Mouse (Mus musculus) cerebellum, postnatal 14 days (tissue): ENCODE measurements around the gene Man1c1.

Experiments
- DNase-seq, 2 experiments: peaks; one replicate each; pipeline ENCODE4 v3.0.0; 2021; ENCODE audit warnings: mixed read lengths in 2 of 2

Man1c1 gene

DNA sequence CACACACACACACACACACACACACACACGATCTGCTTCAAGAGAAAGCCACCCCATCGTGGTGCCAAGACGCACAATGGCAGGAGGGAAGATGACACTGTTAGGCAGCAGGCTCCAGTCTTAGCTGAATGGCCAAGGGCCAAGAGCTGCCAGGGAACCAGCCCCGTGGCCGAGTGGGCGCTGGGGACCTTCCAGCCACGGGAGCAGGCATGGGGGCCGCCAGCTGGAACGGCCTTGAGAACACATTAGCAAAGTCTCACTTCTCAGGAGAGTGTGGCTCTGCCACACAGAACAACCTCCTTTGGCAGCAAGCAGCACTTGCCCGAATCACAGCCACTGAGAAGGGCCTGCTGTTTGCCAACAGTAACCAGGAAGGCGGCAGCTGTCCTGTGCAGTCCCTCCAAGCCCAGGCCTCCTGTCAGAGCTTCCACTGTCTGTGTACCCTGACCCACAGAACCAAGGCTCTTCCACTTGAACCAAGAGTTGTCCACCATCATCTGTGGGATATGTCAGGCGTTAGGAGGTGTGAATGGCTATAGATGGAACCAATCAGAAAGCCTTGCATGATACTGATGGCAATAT is 30.1 kb downstream of the Man1c1 start:
- DNase-seq: peak; percentile 78

DNA sequence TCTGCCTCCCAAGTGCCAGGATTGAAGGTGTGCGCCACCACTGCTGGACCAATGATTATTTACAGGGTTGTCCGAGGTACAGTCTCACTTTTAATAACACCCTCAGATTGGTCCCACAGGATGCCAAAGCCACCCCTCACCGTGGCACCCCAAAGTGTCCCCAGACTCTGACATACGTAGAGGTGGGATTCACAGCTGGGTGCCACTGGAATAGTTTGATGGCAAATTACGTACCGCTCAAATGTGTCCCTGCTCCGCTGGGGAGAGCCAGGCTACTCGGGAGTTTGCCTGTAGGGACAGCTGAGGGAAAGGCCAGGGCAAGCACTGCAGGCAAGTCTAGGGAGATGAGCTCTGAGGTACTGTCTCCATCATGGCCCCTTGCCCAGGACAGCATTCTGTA is 30.9 kb downstream of the Man1c1 start:
- peak in 1 of 2 experiments; percentile 34 for DNase-seq

DNA sequence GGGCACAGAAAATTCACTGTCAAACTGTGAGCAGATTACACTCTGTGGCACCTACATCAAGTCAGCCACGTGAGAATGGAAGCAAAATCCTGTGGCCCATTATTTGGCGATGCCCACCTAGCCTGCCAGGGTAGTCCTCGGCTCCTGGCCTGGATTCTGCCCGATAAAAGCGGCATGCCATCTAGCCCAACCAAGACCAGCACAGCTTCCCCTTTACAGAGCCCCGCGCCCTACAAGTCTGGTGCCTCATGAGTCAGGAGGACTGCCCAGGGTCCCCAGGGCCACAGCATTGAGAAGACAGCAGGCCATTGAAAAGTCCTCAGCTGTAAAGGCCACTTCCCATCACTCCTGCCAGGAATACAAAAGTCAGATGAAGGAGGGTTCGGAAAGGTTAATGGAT is 31.8 kb downstream of the Man1c1 start:
- DNase-seq: no peak

DNA sequence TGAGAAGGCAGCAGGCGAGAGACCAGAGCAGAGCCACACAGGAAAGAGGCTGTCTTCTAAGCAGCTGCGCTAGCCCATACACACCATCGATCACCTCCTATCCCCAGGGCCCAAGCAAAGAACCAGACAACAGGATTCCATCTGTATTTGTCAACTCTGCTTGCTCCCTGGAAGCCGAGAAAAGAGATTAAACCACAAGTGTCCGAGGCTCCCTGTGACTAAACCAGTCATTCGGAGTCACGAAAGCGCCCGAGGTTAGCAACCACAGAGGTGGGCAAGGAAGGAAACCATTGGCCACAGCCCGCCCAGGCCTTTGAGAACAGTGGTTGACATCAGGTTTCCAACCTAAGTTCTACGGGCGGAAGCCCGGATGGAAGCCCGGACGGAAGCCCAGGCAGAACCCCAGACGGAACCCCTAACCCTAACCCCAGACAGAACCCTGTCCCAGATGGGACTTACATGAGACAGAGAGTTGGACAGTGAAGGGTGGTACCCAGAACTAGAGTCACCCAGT is 32.4 kb downstream of the Man1c1 start:
- no peak for DNase-seq

DNA sequence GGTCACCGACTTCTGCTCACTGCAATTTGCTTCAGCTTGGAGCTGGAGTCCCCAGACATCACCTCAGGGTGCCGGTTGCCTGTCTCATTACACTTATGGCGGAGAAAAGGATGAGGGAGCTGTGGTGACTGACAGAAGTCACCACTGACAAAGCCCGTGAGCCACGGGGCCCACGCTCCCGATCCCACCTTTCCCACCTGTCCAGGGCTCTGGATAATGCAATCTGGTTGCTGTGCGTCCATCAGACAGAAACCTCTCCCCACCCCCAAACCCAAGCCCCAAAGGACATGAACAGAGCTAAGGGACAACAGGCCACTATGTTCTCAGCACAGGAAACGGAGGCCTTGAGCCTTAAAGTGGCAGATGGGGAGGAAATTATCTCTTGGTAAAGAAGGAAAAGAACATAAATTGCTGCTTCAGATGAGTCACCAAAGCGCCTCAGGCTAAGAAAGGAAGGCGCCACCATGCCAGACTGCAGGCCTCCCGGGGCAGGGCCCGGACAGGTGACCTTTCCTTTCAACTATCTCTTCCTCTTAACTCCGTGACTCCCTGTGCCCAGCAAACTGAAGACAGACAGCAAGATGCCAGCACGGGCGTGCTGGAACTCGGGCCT is 34.2 kb downstream of the Man1c1 start:
- peak in 1 of 2 experiments; percentile 41 for DNase-seq

DNA sequence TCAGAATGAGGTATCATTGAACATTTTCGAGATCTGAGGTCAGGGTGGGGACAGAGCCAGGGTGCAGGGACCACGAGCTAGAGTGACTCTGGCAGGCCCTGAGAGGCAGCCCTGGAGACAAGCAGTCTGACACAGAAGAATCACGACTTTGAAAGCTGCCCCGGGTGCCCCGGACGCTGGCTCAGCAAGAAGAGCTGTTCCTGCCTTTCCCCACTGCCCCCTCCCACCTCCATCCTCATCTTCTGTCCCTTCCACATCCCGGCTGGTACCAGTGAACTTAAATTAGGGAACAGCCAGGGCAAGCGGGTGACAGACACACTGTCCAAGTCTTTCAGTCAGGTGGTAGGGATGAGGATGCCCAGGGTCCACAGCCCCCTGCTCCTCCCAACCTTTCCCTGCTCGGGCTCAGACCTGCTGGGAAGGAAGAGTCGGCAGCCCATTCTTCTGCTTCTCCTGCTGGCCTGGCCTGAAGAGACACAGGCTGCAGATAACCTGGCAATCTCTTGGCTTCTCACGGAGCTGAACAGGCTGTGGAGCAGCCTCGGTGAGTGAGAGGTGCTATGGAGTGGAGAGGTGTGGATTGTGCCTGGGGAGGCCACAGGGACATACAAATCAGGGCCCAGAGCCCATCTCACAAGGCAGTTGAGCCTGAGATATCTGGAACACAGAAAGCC is 35.6 kb downstream of the Man1c1 start:
- peak; percentile 60 to 71 for DNase-seq

DNA sequence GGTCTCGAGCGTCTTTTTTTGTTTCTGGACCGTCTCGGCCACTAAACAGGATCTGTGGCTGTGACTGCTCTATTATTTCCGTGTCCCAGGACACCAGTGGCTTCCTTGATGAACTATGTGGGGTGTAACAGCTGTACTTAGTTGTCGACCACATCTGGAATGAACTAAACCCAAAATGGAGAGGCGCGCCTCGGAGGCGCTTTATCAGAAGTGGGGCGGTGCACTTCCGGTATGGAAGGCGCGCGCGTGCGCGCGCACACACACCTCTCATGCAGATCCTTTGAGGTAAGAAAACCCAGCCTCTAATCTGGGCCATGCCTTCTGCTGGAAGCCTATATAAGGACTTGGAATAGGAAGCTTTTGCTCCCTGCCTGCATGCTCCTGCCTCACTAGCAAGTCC is 37.7 kb downstream of the Man1c1 start:
- DNase-seq: no peak

DNA sequence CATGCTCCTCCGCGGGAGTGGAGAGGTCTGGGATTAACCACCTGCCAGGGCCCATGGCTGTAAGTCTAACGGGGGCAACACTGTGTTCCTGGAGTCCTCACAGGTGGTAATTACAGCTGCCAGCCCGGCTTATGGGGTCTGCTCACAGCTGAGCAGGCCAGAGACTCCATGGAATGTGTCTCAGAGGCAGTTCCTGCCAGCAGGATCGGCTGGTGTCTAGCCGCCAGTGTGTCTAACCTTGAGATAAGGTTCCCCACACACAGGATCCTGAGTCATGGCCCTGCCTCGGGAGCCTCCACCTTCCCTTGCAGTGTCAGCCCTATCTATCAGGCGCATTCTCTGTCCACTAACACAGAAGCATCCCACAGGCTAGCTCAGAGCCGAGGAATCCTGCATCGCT is 41.0 kb downstream of the Man1c1 start:
- DNase-seq: no peak

DNA sequence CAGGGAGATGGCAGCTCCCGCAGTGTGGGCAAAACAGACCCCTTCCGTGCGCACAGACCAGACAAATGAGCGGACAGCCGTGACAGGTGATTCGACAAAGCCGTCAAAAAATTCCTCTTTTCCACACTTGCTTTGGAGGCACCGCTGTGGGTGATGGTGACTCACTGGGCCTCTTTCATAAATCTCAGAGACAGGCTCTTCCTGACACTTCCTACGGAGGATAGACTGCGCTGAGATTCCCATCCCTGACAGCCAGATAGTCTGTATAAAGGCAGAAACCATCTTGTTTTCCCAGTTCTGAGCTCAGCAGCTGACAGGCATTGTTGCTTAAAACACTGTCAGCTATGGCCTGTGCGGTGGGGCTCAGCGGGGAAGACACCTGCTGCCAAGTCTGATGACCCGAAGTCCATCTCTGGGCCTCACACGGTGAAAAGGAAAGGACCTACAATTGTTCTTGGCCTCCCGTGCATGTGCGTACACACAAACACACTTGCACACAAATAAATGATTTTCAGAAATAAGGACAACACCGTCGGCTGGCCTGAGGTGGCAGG is 43.4 kb downstream of the Man1c1 start:
- DNase-seq: peak in 1 of 2 experiments; percentile 56

DNA sequence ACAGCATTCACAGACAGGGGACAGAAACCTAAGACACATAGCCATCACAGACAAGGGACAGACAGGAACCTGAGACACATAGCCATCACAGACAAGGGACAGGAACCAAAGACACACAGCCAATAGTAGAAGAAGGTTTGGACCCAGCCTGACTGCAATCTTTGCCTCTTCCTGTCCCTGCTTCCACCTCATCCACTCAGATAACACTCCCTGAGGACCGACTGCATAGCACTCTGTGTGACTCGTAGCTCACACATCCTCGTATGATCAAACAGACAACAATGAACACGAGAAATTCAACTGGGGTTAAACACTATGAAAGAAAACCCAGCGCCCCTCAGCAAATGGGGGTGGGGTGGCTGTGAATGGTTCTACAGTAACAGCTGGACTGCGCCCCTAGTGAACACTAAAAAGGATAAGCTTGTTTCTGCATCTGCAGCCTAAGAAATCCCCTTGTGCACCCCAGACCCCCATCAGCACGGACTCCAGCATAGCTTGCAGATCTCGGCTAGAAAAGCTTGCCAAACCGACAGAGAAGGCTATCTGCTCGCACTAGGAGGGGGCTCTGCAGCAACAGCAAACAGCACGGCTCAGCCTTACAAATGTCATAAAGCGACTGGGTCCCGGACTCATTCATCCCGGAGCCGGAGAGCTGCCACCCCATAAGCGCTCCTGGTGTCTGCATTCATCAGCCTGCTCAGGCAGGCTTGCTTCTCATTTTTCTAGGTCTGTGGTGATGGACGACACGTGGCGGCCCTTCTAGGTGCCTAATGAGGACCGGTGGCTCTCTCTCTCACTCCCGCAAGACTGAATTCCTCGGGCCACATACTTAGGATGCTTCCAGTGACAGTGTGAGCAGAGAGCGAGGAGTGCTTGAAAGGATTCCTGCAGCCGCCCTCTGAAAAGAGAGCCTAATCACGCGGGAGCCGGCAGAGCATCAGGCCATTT is 44.5 kb downstream of the Man1c1 start:
- DNase-seq: no peak

DNA sequence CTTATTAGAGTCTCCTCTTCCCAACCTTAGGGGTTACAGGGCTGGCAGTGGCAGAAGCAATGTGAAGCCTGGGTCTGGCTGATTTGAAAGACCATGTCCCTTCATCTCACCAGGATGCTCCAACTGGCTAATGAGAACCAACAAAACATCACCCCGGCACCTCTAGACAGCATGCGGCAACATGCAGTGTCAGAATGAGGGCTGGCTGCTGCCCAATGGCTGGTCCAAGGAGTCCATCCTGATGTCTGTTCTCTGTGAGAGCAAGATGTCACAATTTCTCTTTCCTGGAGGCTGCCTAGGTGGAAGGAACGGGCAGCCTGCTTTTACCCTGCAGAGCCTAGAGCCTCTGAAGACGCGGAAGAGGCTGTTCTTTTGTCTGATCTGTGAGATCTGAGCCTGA is 46.6 kb downstream of the Man1c1 start:
- DNase-seq: peak; percentile 75

DNA sequence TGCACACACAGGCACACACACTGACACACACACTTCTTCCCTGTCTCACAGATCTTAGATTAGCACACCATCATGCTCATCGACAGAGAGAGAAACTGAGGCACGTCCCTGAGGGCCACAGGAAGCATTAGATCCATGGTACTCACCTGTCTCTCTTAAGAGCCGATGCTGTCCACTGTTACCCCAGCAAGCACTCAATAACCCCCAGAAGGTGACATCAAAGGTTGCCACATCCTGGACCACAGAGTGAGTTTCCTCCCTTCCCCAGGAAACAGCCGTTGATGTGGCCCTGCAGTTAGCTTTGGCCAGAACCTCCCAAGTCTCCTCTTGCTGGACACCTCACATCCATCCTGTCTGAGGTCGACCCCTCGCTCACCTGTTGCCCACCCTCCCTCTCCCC is 49.7 kb downstream of the Man1c1 start:
- no peak for DNase-seq

DNA sequence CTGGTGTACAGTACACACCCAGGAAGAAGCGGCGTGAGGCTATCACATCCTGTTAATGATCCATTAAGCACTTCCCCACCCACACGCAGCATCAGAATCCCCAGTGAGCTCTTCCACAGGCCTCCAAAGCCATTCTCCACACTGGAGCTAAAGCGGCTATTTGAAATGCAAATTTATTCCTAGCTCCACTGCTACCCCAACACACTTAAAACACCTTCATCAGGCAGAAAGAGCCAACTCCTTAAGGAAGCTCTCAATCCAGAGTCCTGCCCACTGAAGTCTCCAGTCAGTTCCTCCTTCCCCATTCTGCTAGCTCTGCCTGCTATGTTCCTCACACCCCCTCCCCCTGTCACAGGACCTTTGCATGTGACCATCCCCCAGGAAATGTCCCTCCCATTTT is 51.4 kb downstream of the Man1c1 start:
- DNase-seq: no peak

DNA sequence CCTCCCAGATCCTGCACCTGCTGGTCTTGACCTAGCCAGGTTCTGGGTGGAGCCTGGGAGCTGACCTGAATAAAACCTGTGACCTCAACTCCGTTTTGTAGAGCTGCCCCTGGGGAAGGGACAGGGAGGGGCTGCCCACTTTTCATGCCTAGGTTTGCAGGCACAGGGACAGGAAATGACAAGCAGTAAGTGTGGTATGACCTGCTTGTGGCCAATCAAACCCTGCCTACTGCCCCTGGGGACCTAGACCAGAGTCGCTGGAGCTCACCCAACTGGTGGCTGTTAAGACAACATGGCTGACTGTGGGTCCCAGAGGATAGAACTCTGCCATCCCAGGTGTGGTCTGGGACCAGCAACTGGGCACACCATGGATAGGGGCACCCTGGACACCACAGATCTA is 51.9 kb downstream of the Man1c1 start:
- DNase-seq: no peak

DNA sequence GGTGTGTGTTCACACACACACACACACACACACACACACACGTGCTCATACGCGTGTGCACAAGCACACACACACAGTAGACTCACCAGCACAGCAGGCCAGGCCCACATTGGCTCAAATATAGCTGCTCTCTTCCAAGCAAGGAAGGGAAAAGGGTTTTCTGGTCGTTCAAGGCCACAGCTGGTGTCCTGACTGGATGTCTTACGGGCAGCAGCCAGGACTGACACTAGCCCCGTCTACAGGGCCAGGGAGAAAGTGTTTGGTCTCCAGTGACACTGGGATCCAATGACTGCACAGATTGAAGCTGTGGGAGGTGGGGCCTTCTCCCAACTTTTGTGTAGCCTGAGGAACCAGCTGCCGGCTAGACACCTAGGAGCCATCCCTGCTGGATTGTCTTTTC is 52.7 kb downstream of the Man1c1 start:
- DNase-seq: peak in 1 of 2 experiments; percentile 61

DNA sequence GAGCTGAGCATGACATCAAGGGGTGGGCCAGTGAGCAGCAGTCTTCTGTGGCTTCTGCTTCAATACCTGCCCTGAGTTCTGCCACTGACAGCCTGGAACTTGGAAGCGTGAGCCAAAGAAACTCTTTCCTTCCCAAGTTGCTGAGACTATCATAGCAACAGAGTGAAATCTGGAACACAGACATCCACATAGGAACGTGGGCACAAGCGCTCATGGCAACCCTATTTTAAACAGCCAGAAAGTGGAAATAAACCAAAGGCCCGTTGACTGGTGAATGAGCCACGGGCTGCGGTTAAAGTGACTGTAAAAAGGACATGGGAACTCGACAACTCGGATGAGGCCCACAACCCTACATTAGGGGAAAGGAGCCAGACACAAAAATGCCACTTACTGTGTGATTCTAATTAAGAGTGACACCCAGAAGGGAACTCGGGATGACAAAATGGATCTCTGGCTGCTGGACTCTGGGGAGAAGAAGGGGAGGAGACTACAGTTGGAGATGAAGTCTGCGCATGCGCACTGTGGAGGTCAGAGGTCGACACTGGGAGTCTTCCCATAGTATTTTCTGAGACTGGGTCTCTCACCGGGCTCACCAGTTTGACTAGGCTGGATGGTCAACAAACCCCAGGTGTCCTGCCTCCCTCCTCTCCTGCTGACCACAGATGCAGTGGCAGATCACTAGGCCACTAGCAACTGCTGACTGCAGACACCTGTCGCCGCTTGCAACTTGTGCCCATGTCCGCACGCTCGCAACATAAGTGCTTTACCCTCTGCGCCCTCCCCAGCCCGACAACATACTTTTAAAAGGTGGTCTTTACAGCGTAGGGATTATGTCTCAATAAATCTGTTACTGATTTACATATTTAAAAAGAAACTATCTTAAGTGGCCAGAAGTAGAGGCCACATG is 58.8 kb downstream of the Man1c1 start:
- DNase-seq: no peak

DNA sequence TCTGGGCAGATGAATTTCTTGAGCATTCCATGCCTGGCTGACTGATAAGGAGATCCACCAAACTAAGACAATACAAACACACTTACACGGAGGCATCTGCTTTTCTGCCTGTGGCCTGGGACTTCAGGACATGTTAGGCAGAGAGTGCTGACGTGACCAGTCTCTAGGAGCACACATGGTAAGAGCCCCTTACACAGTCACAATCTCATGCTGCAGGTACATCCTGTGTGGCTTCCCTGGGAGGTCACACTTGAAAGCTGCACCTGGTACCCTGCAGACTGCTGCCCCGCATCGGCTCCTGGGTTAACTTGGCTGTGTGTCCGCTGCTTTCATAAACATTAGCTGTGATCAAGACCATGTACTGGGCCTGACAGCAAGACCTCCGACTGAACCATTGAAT is 59.7 kb downstream of the Man1c1 start:
- DNase-seq: no peak

DNA sequence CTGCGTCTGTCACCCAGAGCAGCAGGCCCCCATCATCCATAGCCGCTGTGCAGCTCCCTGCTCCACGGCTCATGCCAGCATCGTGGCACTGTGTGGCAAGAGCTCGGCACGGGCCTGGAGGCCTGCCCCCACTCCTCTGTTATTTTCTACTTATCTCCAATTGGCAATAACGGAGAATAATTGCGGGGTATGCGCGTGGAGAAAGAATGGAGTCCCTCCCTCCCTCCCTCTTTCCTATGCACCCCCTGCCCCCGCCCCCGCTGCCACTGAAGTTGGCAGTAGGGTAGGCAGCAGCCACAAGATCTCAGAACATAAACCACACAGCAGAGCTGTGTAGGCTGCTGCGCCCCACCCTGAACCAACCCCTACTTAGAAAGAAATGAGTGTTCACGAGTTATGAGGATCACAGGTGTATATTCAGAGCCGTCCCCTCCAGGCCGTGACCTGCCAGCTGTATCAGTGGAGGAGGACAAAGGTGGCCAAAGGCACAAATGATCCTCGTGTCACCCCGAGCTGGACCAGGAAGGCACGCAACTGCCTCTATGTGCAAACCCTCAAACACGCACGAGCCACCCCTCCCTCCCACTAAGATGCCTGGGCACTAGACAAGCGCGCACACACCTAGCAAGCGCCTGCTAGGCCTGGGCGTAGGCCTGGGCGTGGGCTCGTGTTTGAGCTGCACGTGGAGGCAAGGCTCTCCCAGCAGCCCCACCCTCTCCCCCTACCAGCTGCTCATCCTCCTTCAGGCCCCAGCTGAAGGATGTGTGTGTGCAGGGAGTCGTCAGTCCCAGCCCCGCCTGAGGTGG is 62.2 kb downstream of the Man1c1 start:
- no peak for DNase-seq

DNA sequence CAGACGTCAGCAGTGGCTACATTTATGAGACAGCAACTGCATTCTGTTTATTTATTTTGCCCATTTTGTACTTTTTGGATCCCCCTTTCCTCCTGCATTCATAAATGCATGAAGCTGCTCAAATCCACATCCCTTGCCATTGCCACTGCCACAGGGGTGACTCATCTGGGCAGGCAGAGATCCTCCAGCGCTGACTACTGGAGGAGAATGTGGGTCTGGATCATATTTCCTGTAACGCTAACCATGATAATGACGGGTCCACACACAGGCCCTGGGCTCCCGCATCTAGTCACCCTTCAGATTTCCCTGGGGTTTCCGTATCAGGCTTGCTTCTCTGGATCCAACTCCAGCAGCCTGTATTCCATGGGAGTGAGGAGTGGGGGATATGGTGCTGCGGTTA is 64.8 kb downstream of the Man1c1 start:
- no peak for DNase-seq

DNA sequence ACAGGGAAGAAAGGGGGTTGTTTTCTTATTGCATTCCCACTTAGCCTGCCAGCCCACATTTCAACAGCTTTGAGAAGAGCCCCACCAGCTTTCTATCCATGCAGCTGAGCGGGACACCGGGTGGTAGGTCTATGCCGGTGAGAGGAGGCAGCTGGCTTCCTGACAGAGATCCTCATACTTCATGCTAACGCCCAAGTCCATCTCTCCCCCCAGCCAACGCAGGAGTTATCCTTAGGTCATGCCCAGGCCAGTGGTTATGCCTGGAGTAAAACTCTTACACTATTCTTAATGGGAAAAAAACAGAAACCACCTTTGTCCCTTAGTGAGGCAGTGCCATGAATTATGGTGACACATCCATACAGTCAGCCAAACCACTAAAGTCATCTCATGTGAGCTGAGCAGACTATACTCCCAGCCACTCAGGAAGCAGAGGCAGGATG is 66.0 kb downstream of the Man1c1 start:
- DNase-seq: no peak

DNA sequence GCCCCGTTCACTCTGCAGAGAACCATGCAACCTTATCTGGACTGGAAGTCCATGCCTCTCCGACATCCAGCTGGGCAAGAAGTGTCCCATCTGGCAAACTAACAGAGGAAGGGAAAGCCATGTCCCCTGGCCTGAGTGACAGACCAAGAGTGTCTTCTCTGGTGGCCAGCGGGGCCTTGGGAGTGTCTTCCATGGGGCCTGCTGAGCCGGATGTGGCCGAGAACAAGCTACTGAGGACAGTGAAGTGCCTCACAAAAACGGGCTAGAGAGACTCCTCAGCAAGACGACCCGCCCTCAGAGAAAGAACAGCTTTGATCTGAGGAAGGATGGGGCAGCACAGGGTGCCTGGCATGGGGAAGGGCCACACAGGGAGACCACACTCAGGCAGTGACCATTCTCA is 67.7 kb downstream of the Man1c1 start:
- DNase-seq: no peak
